Mouse (Mus musculus): ENCODE measurements at regions not wholly inside any gene's neighbourhood (a gene's known extent, or its start where the extent isn't known, plus 50 kb on each side); places are given as distances from the start of the nearest gene placed in this dataset.

- Histone ChIP-seq H3K9ac (ENCODE audit: control insufficient read depth, low read depth, low read length, poor library complexity, severe bottlenecking) (no peak overlapping the region), H3K79me2 (ENCODE audit: control insufficient read depth, insufficient read depth, low read length, poor library complexity) (no peaks in the 10 kb centered on the region), H3K36me3 (ENCODE audit: control insufficient read depth in 1 of 2, insufficient read depth in 2 of 2, low read length in 2 of 2) (no peaks in the 10 kb centered on the region), H3K27ac (ENCODE audit: control insufficient read depth, low read depth, low read length) (no peak overlapping the region), H3K9me3 (replicated peaks; ENCODE audit: insufficient read depth, low read length) (no peaks in the 10 kb centered on the region), H3K4me1 (ENCODE audit: control insufficient read depth in 1 of 2, insufficient read depth in 2 of 2, low read length in 2 of 2) (no peaks in the 10 kb centered on the region), H3K27me3 (ENCODE audit: control insufficient read depth in 1 of 2, insufficient read depth in 2 of 2, low read length in 2 of 2) (no peaks in the 10 kb centered on the region; a peak in 1 of 4 replicates), H3K4me3 (ENCODE audit: control insufficient read depth in 1 of 2, insufficient read depth in 1 of 2, low read depth in 2 of 2, low read length in 2 of 2) (no peak overlapping the region)
- DNase-seq (ENCODE audit: low read depth, low spot score): no peak
- TF ChIP-seq POLR2A (IDR thresholded peaks at IDR 0.05; ENCODE audit: control insufficient read depth in 1 of 2, insufficient read depth in 1 of 2, low read depth in 1 of 2, low read length in 2 of 2, poor library complexity in 1 of 2) (no peak), USF2 (IDR thresholded peaks at IDR 0.05; ENCODE audit: borderline replicate concordance in 1 of 2, insufficient read depth in 1 of 2, low read depth in 1 of 2, low read length in 2 of 2) (no peak), MYB (IDR thresholded peaks at IDR 0.05; ENCODE audit: low read depth, low read length) (no peak), E2F4 (IDR thresholded peaks at IDR 0.05; ENCODE audit: borderline replicate concordance, low read depth, low read length) (no peak), USF1 (IDR thresholded peaks at IDR 0.05; ENCODE audit: low read depth, low read length) (no peak)
Observed at GRCm38 (mm10) chr1:183917656-183918055, 95.4 kb upstream of the Dusp10 start.

DNA sequence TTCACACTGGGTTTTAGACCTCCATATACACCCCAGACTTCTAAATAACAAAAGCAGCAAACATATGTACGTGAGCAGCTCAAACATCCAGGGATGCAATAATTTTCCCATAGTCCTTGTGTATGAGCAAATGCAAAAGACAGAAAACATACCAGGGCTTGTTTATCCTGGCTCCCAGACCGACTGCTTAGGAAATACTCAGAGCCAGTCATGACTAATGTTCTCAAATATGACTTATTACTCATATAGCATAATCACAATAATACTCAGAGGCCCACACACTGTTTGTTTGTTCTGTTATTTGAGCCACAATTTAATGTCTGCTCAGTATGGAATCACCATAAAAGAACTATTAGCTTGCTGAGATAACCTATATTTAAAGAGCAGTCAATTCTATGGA is 91.8 kb upstream of the Dusp10 start:
- no peaks in the 10 kb centered on the region for H3K9me3 ChIP-seq (replicated peaks; ENCODE audit: insufficient read depth, low read length)
- no peak overlapping the region for H3K9ac ChIP-seq (ENCODE audit: control insufficient read depth, low read depth, low read length, poor library complexity, severe bottlenecking)
- no peak for TF ChIP-seq CHD1 (IDR thresholded peaks at IDR 0.05; ENCODE audit: low read depth, low read length)
- TF ChIP-seq SMC3 (IDR thresholded peaks at IDR 0.05; ENCODE audit: low read depth, low read length): no peak
- no peak for TF ChIP-seq POLR2A (IDR thresholded peaks at IDR 0.05; ENCODE audit: control insufficient read depth in 1 of 2, insufficient read depth in 1 of 2, low read depth in 1 of 2, low read length in 2 of 2, poor library complexity in 1 of 2)
- no peak for TF ChIP-seq KAT2A (conservative IDR thresholded peaks at IDR 0.05; ENCODE audit: low read depth, low read length)
- TF ChIP-seq GATA1 (IDR thresholded peaks at IDR 0.05; ENCODE audit: low read depth, low read length): no peak
- H3K27ac ChIP-seq (ENCODE audit: control insufficient read depth, low read depth, low read length): no peak overlapping the region
- H3K79me2 ChIP-seq (ENCODE audit: control insufficient read depth, insufficient read depth, low read length, poor library complexity): no peaks in the 10 kb centered on the region
- DNase-seq (ENCODE audit: low read depth, low spot score): no peak
- H3K4me3 ChIP-seq (ENCODE audit: control insufficient read depth in 1 of 2, insufficient read depth in 1 of 2, low read depth in 2 of 2, low read length in 2 of 2): no peak overlapping the region
- H3K27me3 ChIP-seq (ENCODE audit: control insufficient read depth in 1 of 2, insufficient read depth in 2 of 2, low read length in 2 of 2): no peaks in the 10 kb centered on the region
- no peaks in the 10 kb centered on the region for H3K36me3 ChIP-seq (ENCODE audit: control insufficient read depth in 1 of 2, insufficient read depth in 2 of 2, low read length in 2 of 2)
- H3K4me1 ChIP-seq (ENCODE audit: control insufficient read depth in 1 of 2, insufficient read depth in 2 of 2, low read length in 2 of 2): no peaks in the 10 kb centered on the region

- Histone ChIP-seq H3K9ac (ENCODE audit: control insufficient read depth, low read depth, low read length, poor library complexity, severe bottlenecking) (no peak overlapping the region), H3K27me3 (ENCODE audit: control insufficient read depth in 1 of 2, insufficient read depth in 2 of 2, low read length in 2 of 2) (no peaks in the 10 kb centered on the region), H3K79me2 (ENCODE audit: control insufficient read depth, insufficient read depth, low read length, poor library complexity) (no peaks in the 10 kb centered on the region), H3K4me1 (ENCODE audit: control insufficient read depth in 1 of 2, insufficient read depth in 2 of 2, low read length in 2 of 2) (no peaks in the 10 kb centered on the region), H3K9me3 (replicated peaks; ENCODE audit: insufficient read depth, low read length) (no peaks in the 10 kb centered on the region), H3K36me3 (ENCODE audit: control insufficient read depth in 1 of 2, insufficient read depth in 2 of 2, low read length in 2 of 2) (no peaks in the 10 kb centered on the region), H3K4me3 (ENCODE audit: control insufficient read depth in 1 of 2, insufficient read depth in 1 of 2, low read depth in 2 of 2, low read length in 2 of 2) (no peak overlapping the region), H3K27ac (ENCODE audit: control insufficient read depth, low read depth, low read length) (no peak overlapping the region)
- DNase-seq (ENCODE audit: low read depth, low spot score): no peak
- TF ChIP-seq GATA1 (IDR thresholded peaks at IDR 0.05; ENCODE audit: low read depth, low read length) (no peak), EP300 (IDR thresholded peaks at IDR 0.05; ENCODE audit: low read depth in 1 of 2, low read length in 2 of 2) (no peak), NELFE (IDR thresholded peaks at IDR 0.05; ENCODE audit: low read depth, low read length) (no peak), SMC3 (IDR thresholded peaks at IDR 0.05; ENCODE audit: low read depth, low read length) (no peak), TAL1 (IDR thresholded peaks at IDR 0.05; ENCODE audit: low read length) (no peak)
Observed at GRCm38 (mm10) chr1:183928539-183928938, 84.6 kb upstream of the Dusp10 start.

Data from MEL (cell line).